ENCODE assay signal across 21 mouse cellular contexts in the genomic region with DNA sequence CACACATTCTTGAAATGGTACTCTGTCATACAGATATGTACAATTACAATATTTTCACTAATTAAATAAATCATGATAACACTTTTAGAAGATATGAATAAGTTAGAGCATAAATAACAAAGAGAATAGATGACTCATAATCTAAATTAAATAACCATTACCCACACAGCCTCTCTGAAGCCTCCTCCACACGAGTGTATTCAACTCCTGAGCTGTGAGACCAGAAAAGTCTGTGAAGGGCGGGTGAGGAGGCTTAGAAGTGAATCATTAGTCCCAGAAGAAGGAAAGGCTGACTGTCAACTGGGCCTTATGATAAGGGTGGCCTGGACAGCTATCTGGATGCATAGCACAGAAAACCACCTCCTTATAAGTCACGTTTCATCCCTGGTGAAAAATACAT.
"Had no signal": no experiment of that assay in that cellular context is flagged by ENCODE, and none has a peak within 500 bp of the region (broad histone marks: within the 10 kb centered on the region; RNA-seq: fewer than 3 reads in every experiment).

No protein-coding gene starts in this region.

- DNase-seq: cerebellum, adult 2 months; cerebellum, adult 8-10 months; cerebellum, adult 9-10 months; cerebellum, adult 9-11 months; cerebellum, postnatal 10 days; cerebellum, postnatal 14 days; cerebellum, postnatal 25 days; cerebellum, postnatal 36 days; embryo, embryonic 11 days; forebrain, postnatal 0 days; gastrocnemius, adult 2 months; gastrocnemius, postnatal 10 days; gastrocnemius, postnatal 14 days; gastrocnemius, postnatal 25 days; gastrocnemius, postnatal 36 days; heart, adult 18-20 months; heart, adult 2 months had no signal

- ATAC-seq: forebrain, embryonic 13.5 days; forebrain, embryonic 14.5 days; forebrain, embryonic 15.5 days; forebrain, embryonic 16.5 days; forebrain, postnatal 0 days had no signal
